Mouse (Mus musculus) gastrocnemius, adult 8-10 months (tissue): ENCODE results near the gene St14. TPM values are rescaled to one million over a fixed set of nuclear protein-coding genes. Genes with fewer than 3 reads are reported as not detected.
"Not testable (repeated sequence)": the region's sequence is repeated elsewhere in the genome, so short reads cannot be mapped to it uniquely, and the experiment has no call there.

Experiments used
- DNase-seq, 2 experiments: peaks; one replicate each; pipeline ENCODE4 v3.0.0; 2022; ENCODE audit warnings: low spot score in 2 of 2
- total RNA-seq, 4 experiments: library from RNA; stranded (reverse); gene quantifications; 2 replicates each; pipeline ENCODE4 v1.2.4; 2022

Gene St14
- total RNA-seq, result not detected

DNA sequence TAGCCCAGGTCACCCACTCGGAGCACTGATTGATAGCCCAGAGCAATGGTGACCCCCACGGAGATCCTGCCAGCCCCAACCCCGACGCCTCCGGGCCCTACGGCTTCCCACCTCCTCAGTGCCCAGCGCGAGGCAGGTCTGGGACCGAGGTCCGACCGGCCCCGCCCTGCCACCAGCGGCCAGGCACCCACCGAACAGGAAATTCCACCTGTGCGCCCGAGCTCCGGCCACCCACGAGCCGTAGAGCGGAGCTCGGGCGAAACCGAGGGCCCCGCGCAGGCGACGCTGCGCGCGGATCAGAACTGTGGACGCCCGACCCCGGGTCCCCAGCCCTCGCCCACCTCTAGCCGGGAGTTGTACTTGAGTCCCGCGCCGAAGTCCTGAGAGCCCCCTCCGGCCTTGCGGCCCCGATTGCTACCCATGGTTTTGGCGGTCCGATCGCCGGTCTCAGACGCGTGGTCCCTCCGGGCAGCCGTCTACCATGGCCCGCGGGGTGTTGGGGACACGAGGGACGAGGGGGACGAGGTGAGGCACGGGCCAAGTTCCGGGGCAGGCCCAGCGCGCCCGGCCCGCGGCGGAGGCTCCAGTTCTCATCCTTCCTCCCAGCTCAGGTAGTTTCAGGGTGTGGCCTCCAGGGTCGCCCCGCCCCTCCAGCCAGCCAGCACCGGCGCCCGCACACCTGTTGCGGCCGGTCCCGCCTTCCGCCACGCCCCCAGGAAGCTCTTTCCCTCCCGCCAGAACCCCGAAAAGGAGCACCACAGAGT is at the start of gene St14:
St14 (minus strand) TSS at position 649 of the 764 bp plus-strand sequence.
- DNase-seq, result no peak

DNA sequence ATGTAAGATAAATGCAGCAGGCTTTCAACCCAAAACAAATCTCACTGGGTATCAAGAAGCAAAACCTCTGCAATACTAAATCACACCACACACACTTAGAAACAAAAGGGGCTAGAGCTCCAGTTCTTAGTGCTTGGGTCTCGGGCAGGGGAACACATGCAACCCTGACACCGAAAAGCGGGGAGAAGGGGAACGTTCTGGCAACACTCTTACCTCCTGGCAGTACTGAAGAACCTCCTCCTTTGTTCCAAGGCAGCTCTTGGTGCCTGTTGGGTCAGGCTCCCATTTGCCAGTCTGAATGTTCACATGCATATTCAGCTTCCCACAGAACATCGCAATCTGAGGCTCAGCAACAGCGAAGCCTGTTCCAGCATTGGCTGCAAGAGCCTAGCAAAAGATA is 46.0 kb upstream of the St14 start:
- DNase-seq, result no peak

DNA sequence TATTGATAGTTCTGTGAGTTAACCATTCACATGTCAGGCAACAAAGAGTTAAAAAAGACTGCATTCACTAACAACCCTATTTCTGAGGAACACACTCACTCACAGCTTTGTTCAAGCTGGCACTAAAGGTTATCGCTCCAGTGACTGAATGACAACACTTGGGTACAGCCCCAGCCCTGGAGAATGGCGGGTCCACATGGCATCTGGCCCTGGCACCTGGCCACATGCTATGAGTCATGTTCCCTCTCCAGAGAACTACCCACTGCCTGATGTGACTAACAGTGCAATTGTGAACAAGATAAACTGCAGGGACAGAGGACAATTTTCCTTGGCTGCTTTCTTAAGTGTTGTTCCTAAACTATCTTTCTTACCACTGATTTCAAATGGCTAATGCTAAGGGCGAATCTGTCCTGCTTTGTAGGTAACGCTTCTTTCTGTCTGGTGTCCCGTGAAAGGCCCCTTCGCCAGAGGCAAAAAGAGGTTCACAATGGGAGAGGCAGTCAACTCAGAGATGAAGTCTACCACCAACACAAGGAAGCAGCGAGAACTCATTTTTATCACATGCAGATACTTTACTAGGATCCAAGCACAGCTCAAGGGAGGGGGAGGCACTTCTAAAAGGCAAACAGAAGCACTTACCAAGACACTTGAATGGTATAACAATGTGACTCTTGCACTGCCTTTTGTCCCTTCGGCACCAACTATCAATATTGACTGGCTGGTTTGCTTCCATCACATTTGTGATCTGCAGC is 44.9 kb upstream of the St14 start:
- peak; percentile 70 to 71 for DNase-seq

DNA sequence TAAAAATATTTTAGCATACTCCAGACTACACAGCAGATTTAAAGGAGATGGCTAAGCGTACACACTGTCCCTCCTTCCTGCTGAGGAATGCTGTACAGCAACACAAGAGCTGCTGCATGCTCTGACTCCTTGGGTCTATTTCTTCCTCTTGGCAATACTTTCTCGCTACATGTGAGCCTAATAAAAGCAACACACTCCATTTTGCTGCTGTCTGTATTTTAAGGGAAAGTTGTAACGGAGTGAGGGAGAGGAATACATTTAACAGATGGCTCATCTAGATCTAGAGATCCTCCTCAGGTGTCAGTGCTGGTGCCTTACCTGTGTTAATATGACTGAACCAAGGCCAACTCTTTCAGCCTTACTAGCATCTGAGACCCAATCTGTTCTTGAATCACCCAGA is 44.3 kb upstream of the St14 start:
- no peak for DNase-seq

DNA sequence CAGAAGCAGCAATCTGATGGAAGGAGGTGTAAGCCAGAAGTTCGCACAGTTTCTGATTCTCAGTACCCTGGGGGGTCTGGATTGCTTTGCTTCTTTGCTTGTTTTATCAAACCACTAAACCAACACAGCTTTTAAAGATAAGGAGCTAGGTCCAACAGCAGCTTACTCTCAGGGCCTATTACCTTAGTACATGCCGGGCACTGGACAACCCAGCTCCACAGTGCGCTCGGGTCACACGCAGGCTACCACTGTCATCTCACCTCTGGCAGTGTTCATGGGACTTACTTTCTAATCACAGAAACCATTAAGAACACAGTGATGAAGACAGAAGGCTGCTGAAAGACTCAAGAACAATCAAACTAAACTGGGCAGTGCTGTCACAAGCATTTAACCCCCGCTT is 43.7 kb upstream of the St14 start:
- no peak for DNase-seq

DNA sequence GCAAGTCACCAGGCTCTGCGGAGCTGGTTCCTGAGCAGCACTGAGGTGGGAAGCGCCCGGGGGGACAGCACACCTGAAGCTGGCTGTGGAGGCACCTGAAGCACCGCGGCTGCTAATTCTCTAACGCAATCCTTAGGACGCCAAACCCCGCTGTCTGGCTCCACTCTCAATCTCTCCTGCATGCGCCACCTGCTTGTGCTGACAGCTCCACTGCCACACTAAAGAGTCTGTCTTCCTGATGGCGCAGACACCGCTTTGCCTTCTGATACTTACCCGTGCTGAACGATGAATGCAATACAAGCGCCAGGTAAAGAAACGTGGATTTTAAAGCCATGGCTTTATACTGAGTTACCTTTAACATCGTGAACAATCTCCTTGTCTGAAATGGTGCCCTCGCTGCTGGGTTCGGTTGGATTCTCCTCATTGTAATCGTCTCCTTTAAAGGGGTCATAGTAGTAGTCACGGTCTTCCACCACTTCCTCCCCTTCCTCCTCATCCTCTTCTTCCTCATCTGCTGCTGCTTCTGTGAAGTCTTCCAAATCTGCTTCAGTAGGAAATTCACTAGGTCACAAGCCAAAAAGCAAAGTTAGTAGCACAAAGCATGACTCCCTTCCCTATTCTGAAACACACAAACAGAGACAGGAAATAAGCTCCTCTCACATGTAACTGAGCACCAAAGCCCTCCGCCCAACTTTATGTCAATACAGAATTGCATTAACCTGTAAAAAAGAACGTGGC is 36.9 kb upstream of the St14 start:
- DNase-seq, result no peak

DNA sequence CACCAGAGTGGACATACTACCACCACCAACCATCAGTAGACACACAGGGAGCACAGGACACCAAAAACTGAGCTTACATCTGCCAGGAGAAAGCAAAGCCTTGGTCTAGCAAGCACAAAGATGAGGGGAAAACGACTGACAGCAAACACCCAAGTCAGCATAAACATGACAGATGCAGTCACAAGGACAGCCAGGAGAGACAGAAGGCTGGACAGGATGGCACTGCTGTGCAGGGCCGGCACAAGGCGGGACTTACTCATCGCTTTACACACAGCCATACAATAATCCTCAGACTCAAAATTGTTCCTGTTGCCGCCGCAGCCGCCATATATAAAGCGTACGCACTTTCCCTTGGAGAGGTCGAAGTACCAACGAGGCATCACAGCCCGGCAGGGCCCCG is 35.7 kb upstream of the St14 start:
- no peak for DNase-seq

DNA sequence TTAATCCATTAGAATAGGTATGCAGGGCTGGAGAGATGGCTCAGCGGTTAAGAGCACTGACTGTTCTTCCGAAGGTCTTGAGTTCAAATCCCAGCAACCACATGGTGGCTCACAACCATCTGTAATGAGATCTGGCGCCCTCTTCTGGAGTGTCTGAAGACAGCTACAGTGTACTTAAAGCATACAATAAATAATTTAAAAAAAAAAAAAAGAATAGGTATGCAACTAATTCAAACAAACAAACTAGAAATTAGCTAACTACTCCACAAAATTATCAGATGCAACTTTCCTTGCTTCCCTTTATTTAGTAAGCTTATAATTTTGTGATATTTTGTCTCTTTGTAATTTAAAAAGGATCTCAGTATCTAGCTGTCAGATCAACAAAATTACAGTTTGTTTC is 33.9 kb upstream of the St14 start:
- DNase-seq, result not testable (repeated sequence)

DNA sequence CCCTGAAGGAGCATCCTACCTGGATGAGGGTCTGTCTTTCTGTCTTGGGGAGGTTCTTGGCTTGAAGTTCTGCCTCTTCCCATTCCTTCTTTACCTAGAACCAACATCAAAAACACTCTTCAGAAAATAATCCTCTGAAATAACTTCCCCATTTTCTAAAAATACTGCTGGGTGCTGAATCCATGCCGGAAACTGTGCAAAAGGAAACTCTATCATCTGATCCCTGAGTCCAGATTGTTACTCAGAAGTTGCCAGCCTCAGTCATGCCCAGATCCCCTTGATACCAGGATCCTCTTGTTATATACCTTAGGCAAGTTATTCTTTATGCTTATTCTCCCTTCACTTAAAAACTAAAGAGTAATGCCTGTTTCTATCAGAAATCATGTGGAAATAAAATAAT is 31.7 kb upstream of the St14 start:
- no peak for DNase-seq

DNA sequence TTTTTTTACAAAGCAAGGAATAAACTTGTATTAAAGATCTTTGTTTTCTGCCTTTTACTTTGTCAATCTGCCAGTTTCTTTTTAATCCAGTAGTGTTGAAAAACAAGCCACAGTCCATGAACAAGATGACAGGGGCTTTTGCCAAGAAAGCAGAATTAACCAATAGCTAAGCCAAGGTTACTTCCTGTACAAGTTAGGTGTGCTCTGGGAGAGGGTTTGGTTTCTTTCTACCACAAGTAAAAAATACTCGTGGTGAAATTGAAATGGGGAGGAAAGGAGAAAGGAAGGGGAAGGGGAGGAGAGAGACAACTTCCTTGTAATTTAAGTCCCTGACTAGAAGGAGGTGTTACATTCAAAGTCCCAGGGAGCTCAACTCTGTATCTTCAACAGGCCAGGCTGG is 31.3 kb upstream of the St14 start:
- no peak for DNase-seq

DNA sequence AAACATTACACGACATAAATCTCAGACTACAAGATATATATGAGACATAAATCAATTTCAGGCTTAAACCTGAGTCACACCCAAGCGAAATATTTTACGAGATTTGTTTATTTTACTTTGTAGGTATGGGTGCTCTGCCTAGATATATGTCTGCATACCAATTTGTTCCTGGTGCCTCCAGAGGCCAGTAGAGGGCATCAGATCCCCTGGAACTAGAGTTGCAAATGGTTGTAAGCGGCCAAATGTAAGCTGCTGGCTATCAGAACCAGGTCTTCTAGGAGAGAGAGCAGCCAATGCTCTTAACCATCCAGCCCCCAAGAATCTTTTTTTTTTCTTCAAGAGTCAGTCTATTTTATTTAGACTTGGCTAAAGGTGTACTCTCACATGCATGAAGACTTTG is 28.3 kb upstream of the St14 start:
- no peak for DNase-seq

DNA sequence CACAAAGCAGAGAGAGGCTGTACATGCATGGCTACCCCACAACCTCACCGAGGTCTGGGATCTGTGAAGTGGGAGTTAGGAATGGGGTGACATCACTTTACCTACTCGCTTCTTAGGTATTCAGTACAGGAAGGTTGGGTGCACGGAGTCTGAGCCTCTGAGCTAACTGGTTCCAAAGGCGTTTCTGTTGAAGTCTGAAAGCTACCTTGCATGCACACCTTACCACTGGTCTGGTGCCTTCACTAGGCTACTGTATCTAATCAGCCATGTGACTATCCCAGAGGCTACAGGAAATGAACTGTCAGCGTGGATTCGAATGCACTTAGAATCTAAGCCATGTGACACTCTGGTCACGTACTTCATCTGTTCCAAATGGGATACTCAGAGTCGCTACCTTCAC is 24.9 kb upstream of the St14 start:
- no peak for DNase-seq

DNA sequence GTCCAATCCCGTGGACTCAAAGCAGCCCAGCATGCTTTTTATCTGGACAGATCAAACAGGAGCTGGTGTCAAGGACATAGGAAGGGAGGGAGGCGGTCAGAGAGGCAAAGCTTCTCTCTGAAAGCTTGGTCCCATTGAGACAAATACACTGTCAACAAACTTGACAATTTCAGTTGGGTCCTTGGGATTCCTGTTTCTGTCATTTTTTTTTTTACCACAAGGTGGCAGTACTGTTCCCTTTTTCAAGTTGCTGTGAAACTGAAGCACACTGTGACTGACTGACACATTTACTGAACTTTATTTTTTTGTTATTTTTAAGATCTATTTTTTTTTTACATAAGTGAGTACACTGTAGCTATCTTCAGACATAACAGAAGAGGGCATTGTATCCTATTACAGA is 19.4 kb upstream of the St14 start:
- DNase-seq, result no peak

DNA sequence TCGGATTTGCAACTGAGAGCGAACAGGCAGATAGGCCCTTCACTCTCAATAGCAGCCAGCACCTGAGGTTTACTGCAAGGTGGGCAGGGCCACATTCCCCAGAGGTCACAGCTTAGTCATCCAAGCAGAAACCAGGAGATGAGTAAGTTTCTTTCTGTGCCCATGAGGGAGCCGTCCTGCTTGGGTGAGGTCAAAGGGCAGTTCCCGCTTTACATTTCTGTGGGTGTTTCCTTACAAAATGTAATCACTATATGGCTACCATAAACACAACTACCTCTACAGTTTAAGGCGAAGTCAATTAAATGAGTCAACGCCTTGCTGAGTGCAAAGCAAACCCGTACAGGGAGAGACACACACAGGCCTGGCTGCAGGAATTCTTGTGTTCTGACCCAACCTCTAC is 16.5 kb upstream of the St14 start:
- no peak for DNase-seq

DNA sequence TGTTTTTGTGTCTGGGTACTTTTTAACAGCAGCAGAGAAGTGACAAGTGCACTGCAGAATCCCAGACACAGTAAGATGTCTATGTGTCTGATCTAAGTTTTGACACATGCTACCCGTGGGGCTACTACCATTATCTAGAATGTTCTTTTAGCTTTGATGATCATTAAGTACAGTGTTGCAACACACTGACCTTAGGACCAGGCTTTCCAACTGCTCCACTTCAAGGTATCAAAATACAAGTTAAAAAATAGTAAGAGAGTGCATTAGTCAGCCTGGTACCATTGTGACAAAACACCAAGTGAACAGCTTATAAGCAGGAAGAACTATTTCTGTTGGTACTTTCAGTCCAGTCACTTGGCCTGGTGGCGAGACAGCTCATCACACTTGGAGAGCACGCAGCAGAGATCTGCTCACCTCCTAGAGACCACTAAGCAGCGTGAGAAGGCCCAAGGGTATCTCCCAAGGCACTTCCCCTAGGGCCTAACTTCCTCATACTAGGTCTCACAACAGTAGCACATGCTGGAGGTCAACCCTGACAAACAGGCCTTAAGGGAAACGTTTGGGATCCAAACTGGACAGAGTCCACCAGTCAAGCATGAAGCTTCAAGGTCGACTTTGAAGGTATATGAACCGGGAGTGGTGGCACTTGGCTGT is 13.7 kb upstream of the St14 start:
- DNase-seq, result no peak

DNA sequence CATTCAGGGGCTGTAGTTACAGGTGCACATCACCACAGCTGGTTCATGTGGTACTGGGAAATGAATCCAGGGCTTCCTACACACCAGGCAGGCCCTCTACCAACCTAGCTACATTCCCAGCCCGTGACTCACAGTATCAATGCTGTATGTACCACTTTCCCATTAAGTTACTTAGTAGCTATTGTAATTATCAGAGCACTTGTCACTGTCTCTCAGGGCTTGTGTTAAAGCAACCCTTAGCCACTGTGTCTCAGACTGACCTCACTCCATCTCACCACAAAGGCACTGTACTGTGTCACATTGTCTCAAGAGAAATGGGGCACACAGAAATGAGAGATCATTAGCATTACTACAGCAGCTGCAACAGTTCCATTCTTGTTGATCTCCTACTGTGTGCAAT is 11.3 kb upstream of the St14 start:
- no peak for DNase-seq

DNA sequence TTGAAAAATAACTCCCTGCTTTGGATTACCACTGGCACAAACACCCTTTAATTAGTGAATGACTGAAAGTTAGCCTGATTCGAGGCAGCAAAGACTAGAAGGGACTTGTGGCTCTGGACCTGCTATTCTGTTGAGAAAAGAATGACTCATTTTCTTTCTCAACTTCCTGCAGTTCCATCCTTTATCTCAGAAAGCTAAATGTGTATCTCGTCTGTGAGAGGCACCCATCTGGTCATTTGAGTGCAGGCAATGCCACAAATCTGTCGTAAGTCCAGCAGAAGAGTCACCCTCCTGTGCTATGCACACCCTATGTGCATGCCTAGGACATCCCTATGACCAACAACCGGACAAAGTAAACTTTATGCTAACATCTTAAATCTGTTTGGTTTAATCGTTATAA is 1.5 kb upstream of the St14 start:
- no peak for DNase-seq

DNA sequence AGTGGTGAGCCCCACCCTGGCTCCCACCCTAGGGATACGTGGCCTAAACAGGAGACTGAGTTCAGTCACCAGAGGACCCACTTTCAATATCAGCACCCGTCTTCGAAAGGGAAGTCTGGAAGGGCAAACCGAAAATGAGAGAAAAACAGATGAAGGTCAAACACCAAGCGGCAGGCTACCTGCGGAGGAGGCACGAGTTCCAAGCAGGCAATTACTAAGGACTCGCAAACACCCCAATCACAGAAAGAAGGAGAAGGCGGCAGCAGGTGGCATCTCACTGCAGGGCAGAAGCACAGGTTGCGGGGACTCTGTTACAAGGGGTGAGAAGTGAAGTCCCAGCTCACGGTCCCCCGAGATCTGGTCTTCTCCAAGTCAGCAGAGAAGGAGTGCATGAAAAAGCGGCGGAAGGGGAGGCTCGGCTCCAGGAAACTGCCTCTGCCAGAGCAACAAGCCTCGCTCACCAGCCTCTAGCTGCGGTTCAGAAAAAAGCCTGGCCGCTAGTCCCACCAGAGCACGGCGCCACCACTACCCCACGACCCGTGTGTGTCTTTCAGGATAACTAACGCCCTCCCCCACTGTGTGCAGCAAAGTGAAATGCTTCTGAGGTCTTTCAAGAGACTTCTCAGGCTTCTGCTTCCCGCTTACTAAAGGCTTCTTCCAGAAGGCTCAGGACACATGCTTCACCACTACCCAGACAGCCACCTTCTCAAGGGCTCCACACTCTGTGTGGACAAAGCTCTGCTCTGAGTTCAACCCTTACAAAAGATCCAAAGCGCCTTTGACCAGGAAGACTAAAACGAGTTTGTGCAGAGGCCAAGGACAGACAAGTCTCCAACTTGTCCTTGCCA is 1.1 kb downstream of the St14 start:
- no peak for DNase-seq

DNA sequence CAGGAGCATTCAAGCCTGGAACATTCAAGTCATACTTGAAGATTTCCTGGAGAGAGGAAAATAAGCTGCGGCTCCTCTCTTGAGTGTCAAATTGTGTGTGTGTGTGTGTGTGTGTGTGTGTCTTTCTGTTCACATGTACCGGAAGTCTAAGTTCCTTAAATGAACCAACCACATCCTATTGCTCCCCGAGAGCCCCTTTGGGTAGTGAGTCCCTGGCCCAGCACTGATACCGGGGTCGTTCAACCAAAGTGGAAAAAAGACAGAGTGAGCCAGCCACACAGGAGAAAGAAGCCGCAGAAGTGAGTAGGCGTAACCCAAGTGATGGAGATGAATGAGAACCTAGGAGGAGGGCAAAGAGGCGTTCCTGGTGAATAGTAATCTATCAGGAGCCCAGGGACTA is 1.7 kb downstream of the St14 start:
- no peak for DNase-seq

DNA sequence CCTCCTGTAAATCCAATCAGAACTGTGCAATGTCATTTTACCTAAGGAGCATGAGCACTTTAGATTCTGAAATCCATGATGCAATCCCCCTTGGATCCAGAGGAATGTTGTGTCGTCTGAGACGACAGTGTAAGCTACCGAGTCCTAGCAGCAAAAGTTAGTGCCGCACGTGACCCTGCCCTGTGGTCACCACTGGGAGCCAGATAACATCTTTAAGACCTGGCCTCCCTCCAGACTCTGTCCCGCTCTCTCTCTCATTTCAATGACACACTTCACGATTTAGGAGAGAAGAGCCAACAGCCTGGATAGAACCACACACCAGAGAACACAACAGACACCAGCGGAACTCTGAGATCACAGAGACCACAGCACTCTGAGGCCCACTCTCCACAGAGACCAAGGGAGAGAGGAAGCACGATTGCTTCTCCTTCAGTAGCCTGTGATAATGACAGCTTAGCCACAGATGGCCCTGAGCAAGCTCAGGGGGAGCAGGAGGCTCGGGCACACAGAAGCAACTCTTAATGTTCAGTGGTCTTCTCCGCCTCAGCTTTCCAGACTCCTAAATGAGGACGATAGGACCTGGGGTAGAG is 3.7 kb downstream of the St14 start:
- no peak for DNase-seq

DNA sequence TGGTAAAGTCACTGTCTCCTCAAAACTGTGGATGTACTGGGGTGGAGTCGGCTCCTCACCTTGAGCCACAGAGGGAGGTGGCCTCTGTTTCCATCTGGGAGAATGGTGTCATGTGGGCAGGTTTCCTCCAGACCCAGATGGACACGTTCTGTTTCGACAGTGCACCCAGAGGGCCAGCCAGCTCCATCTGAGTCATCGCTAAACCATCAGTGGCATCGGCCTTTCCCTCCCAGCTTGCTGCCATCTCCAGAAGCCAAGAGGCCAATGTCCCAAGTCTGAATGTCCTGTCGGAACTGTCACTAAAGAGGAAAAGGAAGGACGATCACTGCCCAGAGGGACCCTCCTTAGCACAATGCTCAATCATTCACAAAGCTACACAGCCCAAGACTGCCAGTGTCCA is 5.6 kb downstream of the St14 start:
- DNase-seq, result no peak
